Mouse (Mus musculus): ENCODE data around the gene Cpn2.

- TF ChIP-seq CTCF (IDR thresholded peaks at IDR 0.05) (peak; percentile 87), EP300 (IDR thresholded peaks at IDR 0.05; ENCODE audit: insufficient read depth, low read depth, low read length) (0 out of 2 replicates have a peak, but pooled peaks have one; percentile 26), POLR2A (IDR thresholded peaks at IDR 0.05; ENCODE audit: insufficient read depth, low read depth, low read length) (no peak)
Observed at GRCm38 (mm10) chr16:30262664-30263063, 4.6 kb downstream of the Cpn2 start.
